Mouse (Mus musculus) layer of hippocampus, adult 6 months (tissue): ENCODE measurements around the gene Timm17b. TPM values are rescaled to one million over a fixed set of nuclear protein-coding genes. Genes with fewer than 3 reads are reported as not detected.

Experiments used
- long read RNA-seq, 2 experiments: library from polyadenylated mRNA; unstranded; transcript quantifications; one replicate each; pipeline ENCODE4 v2.0.0; 2019 to 2020
- polyA plus RNA-seq: library from polyadenylated mRNA; unstranded; fragments of <200 nt; fragmentation: Nextera tagmentation; gene quantifications from 2 replicates; pipeline ENCODE4 v1.2.3, GENCODE M21; 2021

Gene Timm17b
- 49.4 and 51.9 TPM in 2 replicates for polyA plus RNA-seq
- long read RNA-seq, experiment 1, transcript Timm17b-201 (6 exons, 2,381 nt): major isoform, 60 of 66 reads
- long read RNA-seq, experiment 1, partial matches to known transcripts: 2 of 66 reads
- long read RNA-seq, experiment 1, other reads (novel, unspliced or antisense): 3 of 66 reads
- long read RNA-seq, experiment 2, transcript Timm17b-201 (6 exons, 2,381 nt): major isoform, 38 of 43 reads
- long read RNA-seq, experiment 2, partial matches to known transcripts: 1 of 43 reads
- long read RNA-seq, experiment 2, other reads (novel, unspliced or antisense): 3 of 43 reads

DNA sequence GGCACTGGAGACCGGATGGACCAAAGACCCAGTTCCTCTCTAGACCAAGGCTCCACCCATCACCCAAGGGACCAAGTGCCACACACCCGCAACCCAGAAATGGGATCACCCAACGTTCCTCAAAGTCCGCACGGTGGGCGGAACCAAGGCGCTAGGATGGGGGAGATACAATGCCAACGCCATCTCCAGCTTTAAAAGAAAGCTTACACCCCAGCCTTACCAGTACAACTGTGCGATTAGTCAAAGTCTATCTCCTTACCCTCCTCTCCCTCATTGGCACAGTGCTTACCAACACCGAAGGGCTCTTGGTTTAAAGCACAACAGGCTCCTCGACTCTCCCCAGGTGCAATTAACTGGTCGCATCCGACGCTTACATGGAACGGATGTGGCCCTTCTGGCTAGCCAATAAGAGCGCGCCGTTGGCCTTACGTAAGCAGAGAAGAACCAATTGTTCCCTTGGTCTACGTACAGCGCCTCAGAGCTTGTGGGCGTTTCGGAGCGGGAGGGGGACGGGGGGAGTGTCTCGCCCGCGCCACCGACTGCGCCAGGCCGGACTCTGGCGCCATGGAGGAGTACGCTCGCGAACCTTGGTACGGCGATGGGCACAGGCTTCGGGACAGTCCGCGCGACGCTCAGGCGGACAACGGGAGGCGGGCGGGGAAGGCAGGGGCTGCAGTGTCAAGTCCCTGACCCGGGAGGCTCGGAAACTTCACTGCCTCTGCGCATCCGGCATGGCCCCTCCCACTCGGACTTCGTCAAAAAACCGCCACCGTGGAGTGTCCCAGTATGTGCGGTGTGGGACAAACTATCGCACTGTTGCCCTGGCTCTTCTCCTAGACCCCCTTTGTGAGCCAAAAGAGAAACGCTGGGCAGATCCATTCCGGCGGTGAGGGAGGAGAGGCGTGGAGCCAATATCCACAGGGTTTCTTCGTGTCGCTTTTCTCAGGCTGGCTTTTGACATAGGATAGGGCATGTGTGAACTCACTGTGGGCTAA lies at the start of gene Timm17b, which contains the start of gene Pqbp1:
Gene Timm17b (plus strand): TSS at position 478 of the 995 bp plus-strand sequence.
Gene Pqbp1 (minus strand): TSS at position 390 of the 995 bp plus-strand sequence.

DNA sequence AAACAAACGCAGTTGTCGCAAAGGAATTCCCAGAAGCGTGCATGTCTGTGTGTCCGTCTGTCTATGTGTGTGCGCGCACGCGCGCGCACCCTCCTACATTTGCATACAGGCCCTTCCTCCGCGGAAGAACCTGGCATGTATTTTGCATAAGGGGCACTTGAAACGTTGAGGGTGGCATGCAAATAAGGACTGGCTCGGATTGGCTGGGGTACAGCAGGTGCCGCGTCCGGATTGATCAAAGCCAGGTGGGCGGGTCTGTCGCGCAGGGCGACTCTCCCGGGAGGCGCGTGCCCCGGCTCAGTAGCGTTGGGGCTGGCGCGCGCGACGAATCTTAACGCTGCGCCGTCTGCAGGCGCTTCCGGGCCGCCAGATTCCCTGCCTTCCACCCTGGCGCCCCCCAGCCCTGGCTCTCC lies 21.1 kb upstream of the Timm17b start, which contains the start of gene Pim2:
Gene Pim2 (plus strand): TSS at position 256 of the 413 bp plus-strand sequence.

DNA sequence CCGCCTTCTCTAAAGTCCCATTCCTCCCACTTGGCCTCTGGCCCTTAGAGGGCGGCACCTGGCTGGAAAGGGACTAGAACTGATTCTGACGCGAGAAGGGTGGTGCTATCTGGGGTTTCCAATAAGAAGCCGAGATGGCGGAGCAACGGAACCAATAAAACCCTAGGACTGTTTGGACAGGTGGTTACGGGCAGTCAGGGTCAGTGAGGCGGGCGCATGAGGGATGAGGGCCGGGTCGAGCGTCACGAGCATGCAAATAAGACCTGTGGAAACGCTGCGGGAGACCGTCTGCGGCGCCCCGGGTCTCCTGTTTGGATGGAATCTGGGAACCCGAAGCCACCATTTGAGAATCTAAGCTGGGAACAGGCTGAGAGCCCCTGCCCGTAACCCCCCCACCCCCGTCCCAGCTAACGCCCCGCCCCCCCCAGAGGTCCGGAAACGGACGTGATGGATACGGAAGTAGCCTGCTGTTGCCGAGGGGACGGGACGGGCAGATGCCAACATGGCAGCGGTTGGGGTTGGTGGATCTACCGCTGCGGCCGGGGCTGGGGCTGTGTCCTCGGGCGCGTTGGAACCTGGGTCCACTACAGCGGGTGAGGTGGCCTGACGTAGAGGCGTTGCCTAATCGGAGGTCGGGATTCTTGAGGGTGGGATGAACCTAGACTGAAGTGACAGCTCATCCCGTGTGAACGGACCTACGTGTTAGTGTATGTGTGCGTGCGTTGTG lies 15.2 kb upstream of the Timm17b start, which contains the start of gene Slc35a2:
Gene Slc35a2 (plus strand): TSS at position 188 of the 727 bp plus-strand sequence.

DNA sequence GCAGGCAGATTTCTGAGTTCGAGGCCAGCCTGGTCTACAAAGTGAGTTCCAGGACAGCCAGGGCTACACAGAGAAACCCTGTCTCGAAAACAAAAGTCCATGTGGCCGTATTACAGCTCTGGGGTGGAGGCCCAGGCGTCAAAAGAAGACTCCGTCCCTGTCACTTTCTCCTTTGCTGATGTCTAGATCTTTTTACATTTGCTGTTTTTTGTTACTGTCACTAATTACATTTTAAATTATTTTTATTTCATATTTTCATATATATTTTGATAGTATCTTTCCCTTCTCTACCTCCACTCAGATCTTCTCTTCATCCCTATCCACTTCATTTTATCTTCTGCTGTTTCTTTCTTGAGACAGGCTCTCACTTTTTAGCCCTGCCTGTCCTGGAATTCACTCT lies 8.6 kb downstream of the Timm17b start, which contains the start of gene Gm10491:
Gene Gm10491 (minus strand): TSS at position 101 of the 400 bp plus-strand sequence.

DNA sequence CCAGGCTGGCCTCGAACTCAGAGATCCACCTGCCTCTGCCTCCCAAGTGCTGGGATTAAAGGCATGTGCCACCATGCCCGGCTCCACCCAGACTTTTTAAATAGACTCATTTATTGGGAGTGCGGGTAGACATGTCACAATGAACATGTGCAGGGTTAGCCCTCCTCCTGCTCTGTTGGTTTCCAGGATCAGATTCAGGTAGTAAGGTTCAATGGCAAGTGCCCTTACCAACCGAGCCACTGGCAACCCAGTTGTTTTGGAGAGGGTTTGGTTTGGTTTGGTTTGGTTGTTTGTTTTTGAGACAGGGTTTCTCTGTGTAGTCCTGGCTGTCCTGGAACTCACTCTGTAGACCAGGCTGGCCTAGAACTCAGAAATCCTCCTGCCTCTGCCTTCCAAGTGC lies 10.1 kb downstream of the Timm17b start, which contains the start of gene Gm10490:
Gene Gm10490 (plus strand): TSS at position 301 of the 400 bp plus-strand sequence.

DNA sequence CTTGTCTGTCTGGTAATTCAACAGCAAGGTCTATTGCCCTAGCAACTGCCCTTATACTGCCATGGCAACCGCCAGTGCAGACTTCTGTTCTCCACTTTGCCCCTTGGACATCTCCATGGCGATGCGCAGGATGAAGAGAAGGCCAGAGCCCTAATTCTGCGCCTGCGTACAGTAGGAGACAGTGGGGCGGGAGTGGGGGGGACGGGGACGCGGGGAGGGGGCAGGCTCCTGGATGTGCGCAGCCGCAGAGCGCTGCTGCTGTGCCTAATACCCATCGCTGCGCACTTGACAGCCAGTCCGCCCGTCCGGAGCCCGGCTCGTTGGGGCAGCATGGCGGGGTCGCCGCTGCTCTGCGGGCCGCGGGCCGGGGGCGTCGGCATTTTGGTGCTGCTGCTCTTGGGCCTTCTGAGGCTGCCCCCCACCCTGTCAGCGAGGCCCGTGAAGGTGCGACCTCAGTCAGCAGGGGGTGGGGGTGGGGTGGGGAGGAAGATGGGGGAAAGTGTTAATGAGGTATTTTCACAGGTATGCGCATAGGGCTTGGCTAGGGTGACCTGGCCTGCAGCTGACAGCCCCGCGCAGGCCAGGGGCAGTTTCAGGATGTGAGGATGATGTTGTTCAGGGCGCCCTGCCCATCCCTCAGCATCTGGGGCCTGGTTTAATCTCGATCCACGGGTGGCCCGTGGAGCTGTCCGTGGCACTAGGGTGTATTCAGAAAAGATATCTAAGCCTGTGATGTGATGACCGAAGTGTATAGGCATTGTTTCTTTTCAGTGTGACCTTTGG lies 20.6 kb downstream of the Timm17b start, which contains the start of gene Pcsk1n:
Gene Pcsk1n (plus strand): TSS at position 222 of the 783 bp plus-strand sequence.

DNA sequence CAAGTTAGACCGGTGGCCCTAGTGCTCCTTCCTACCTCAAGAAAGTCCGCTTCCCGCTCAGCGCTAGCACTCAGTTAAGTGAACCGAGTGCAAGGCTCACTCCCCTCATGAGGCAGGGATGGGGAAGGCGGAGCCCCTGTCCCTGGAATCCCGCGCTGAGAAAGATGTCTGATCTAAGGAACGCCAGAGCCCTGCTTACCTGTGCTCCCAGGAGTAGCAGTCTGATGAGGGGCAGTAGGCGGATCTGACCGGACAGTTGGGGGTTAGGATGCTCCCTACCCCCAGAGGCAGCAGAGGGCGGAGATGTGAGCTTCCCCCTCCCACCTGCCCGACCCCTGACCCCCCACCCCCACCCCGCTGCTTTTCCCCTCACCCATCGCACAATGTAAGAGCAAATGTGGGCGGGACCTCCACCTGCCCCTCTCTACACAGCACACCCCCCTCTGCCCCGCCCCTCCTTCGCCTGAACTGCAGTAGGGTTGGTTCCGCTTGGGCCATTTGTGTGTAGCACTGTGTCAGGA lies 29.2 kb downstream of the Timm17b start, which contains the start of gene Eras:
Gene Eras (minus strand): TSS at position 338 of the 521 bp plus-strand sequence.

DNA sequence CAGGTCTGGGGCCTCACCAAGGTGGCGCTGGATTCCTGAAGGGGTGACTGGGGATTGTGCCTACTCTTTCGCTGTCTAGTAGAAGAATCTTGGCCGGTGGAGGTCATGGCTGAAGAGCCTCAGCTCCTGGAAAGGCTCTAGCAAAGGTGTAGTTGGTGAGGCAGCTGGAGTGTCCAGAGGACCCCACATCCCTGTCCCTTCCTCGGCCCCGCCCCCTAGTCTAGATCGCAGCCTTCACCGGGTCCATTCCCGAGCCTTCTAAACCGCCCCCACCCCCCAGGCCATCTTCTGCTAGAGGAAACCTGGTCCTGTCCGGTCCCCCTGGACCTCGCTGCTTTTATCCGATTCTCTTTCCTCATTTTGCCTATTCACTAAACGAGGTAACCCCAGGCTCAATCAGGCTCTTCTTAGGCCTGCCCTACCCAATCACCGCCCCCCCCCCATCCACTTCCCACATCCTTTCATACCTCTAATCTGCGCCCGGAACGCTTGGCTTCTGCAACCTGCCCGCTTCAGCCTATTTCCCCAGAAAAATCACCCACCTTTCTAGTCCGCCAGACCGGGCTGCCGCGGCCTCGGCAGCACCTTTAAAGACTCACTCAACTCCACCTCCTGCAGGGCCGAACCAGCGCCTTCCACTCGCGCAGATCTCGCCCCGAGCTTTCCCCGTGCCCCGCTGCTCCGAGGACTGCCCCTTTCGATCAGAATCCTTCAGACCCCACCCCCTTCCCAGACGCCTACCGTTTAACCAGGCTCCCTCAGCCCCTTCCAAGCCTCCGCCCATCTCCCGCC lies 48.1 kb downstream of the Timm17b start, which contains the start of gene Hdac6:
Gene Hdac6 (minus strand): TSS at position 782 of the 792 bp plus-strand sequence.

Other genes with a start within 250 kb of the Timm17b start
- 0.54 and 0.60 TPM in 2 replicates for gene Prickle3, start 242.1 kb upstream of the Timm17b start, polyA plus RNA-seq
- 10.2 and 14.4 TPM in 2 replicates for gene Plp2, start 228.0 kb upstream of the Timm17b start, polyA plus RNA-seq
- 0.14 and 0.18 TPM in 2 replicates for gene Magix, start 218.1 kb upstream of the Timm17b start, polyA plus RNA-seq
- 18.4 and 19.5 TPM in 2 replicates for gene Gpkow, start 202.2 kb upstream of the Timm17b start, polyA plus RNA-seq
- gene Wdr45, start 185.0 kb upstream of the Timm17b start, polyA plus RNA-seq: 28.9 and 30.9 TPM in 2 replicates
- gene Gm45208, start 177.1 kb upstream of the Timm17b start, polyA plus RNA-seq: 0.30 TPM in 1 of 2 replicates, not detected in the other
- gene Praf2, start 170.9 kb upstream of the Timm17b start, polyA plus RNA-seq: 135 and 140 TPM in 2 replicates
- gene Ccdc120, start 148.5 kb upstream of the Timm17b start, polyA plus RNA-seq: 5.8 and 7.6 TPM in 2 replicates
- 7.6 and 8.5 TPM in 2 replicates for gene Tfe3, start 136.8 kb upstream of the Timm17b start, polyA plus RNA-seq
- 29.8 and 34.6 TPM in 2 replicates for gene Gripap1, start 109.6 kb upstream of the Timm17b start, polyA plus RNA-seq
- 4.7 and 5.2 TPM in 2 replicates for gene Kcnd1, start 77.1 kb upstream of the Timm17b start, polyA plus RNA-seq
- gene Otud5, start 58.0 kb upstream of the Timm17b start, polyA plus RNA-seq: 5.8 and 6.1 TPM in 2 replicates
- gene Pim2, start 21.1 kb upstream of the Timm17b start, polyA plus RNA-seq: 36.8 and 47.0 TPM in 2 replicates
- gene Slc35a2, start 15.3 kb upstream of the Timm17b start, polyA plus RNA-seq: 20.7 and 23.1 TPM in 2 replicates
- 76.7 and 79.2 TPM in 2 replicates for gene Pqbp1, start 88 bp upstream of the Timm17b start, polyA plus RNA-seq
- gene Gm10491, start 8.5 kb downstream of the Timm17b start, polyA plus RNA-seq: not detected in 2 replicates
- gene Gm10490, start 10.2 kb downstream of the Timm17b start, polyA plus RNA-seq: not detected in 2 replicates
- 450 and 585 TPM in 2 replicates for gene Pcsk1n, start 20.5 kb downstream of the Timm17b start, polyA plus RNA-seq
- gene Eras, start 29.2 kb downstream of the Timm17b start, polyA plus RNA-seq: not detected in 2 replicates
- gene Hdac6, start 48.5 kb downstream of the Timm17b start, polyA plus RNA-seq: 9.5 and 10.1 TPM in 2 replicates
- not detected in 2 replicates for gene Gata1, start 78.7 kb downstream of the Timm17b start, polyA plus RNA-seq
- not detected in 2 replicates for gene Glod5, start 119.1 kb downstream of the Timm17b start, polyA plus RNA-seq
- gene Suv39h1, start 175.4 kb downstream of the Timm17b start, polyA plus RNA-seq: 8.3 and 8.7 TPM in 2 replicates
- 0.23 and 0.29 TPM in 2 replicates for gene Was, start 191.1 kb downstream of the Timm17b start, polyA plus RNA-seq
- 18.4 and 21.3 TPM in 2 replicates for gene Wdr13, start 233.5 kb downstream of the Timm17b start, polyA plus RNA-seq
- gene Rbm3, start 246.5 kb downstream of the Timm17b start, polyA plus RNA-seq: 146 and 150 TPM in 2 replicates